ENCODE assay signal across 10 mouse cellular contexts in the genomic region with DNA sequence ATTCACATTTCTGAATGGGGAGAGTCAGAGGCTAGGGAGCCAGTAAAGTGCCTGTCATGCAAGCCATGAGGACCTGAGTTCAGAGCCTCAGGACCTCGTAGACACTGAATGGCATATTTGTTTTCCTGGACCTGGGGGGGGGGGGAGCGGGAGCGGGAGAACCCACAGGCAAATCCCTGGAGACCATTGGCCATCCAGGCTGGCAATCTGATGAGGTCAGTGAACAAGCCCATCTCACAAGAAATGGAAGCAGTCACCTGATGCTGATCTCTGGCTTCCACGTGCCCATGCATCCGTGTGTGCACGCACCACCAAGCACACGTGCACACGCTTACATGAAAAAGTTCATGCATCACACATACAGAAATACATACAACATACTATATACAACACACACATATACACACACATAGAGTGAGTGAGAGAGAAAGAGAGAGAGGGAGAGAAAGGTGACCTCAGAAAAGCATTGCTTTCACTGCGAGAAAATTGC.
DNase-seq lines count a peak whose midpoint lies in the region; ATAC-seq and TF ChIP-seq lines count a peak whose summit lies in the region.
"Had no signal": no experiment of that assay in that cellular context is flagged by ENCODE, and none has a peak within 500 bp of the region (broad histone marks: within the 10 kb centered on the region; RNA-seq: fewer than 3 reads in every experiment).

No protein-coding gene starts in this region.

- no peak overlapping the region for H3K4me3 ChIP-seq in kidney, embryonic 14.5 days (ENCODE audit: low read length)
- H3K4me3 ChIP-seq in kidney, adult 2 months (ENCODE audit: insufficient read depth, low read depth, low read length) = no peak overlapping the region
- no peak overlapping the region for H3K4me3 ChIP-seq in stomach, embryonic 15.5 days (replicated peaks)
- H3K4me3 ChIP-seq in stomach, postnatal 0 days (ENCODE audit: low read depth, low read length) = no peak overlapping the region
- no peak overlapping the region for H3K4me3 ChIP-seq in midbrain, embryonic 14.5 days (replicated peaks; ENCODE audit: low read depth, low read length)

- H3K9ac ChIP-seq in kidney, embryonic 14.5 days (ENCODE audit: low read depth, low read length) = no peak overlapping the region
- no peak overlapping the region for H3K9ac ChIP-seq in stomach, embryonic 15.5 days
- no peak overlapping the region for H3K9ac ChIP-seq in stomach, postnatal 0 days (ENCODE audit: low read length)
- no peak overlapping the region for H3K9ac ChIP-seq in midbrain, embryonic 14.5 days (replicated peaks; ENCODE audit: low read length)
- H3K9ac ChIP-seq: forebrain, postnatal 0 days had no signal

- TF ChIP-seq EP300 in stomach, postnatal 0 days (optimal IDR thresholded peaks at IDR 0.05) = no peak

- TF ChIP-seq CTCF in kidney, adult 2 months (conservative IDR thresholded peaks at IDR 0.05; ENCODE audit: insufficient read depth, insufficient read length, low read depth, low read length) = no peak
- TF ChIP-seq CTCF in stomach, postnatal 0 days (IDR thresholded peaks at IDR 0.05; ENCODE audit: low read depth) = no peak

- H3K4me2 ChIP-seq in kidney, embryonic 14.5 days (replicated peaks; ENCODE audit: low read depth, low read length) = no peak overlapping the region
- no peak overlapping the region for H3K4me2 ChIP-seq in stomach, embryonic 15.5 days
- H3K4me2 ChIP-seq in stomach, postnatal 0 days (replicated peaks; ENCODE audit: low read depth) = no peak overlapping the region
- H3K4me2 ChIP-seq in midbrain, embryonic 14.5 days (ENCODE audit: low read length) = no peak overlapping the region

- ATAC-seq in CD4-positive, CD25-positive, alpha-beta regulatory T cell, adult 4 months = no peak
- no peak for ATAC-seq in kidney, embryonic 14.5 days (ENCODE audit: low FRiP score, low TSS enrichment)
- no peak for ATAC-seq in stomach, embryonic 15.5 days (ENCODE audit: insufficient read depth, low FRiP score, low read depth)
- ATAC-seq in stomach, postnatal 0 days (ENCODE audit: low FRiP score, low TSS enrichment) = no peak
- ATAC-seq in midbrain, embryonic 14.5 days (ENCODE audit: low FRiP score, low TSS enrichment) = no peak
- ATAC-seq: forebrain, postnatal 0 days had no signal

- H3K4me1 ChIP-seq in kidney, embryonic 14.5 days (ENCODE audit: control insufficient read depth, insufficient read depth, low read length) = 0 out of 2 replicates have a peak, but pooled peaks cover 12% of the 10 kb centered on the region
- H3K4me1 ChIP-seq in kidney, adult 2 months (ENCODE audit: control insufficient read depth, insufficient read depth, low read length) = peaks cover 5% of the 10 kb centered on the region; the same call in 1 of the 2 replicates
- peaks cover 6% of the 10 kb centered on the region; the same call in 1 of the 2 replicates for H3K4me1 ChIP-seq in stomach, embryonic 15.5 days
- no peaks in the 10 kb centered on the region for H3K4me1 ChIP-seq in stomach, postnatal 0 days (replicated peaks; ENCODE audit: control insufficient read depth, insufficient read depth)
- peaks cover 10% of the 10 kb centered on the region for H3K4me1 ChIP-seq in midbrain, embryonic 14.5 days (ENCODE audit: control insufficient read depth, insufficient read depth, low read length)

- H3K9me3 ChIP-seq in kidney, embryonic 14.5 days (ENCODE audit: control insufficient read depth, low read length) = no peaks in the 10 kb centered on the region
- no peaks in the 10 kb centered on the region for H3K9me3 ChIP-seq in stomach, embryonic 15.5 days
- H3K9me3 ChIP-seq in stomach, postnatal 0 days (ENCODE audit: control insufficient read depth, low read length) = no peaks in the 10 kb centered on the region
- no peaks in the 10 kb centered on the region for H3K9me3 ChIP-seq in midbrain, embryonic 14.5 days (ENCODE audit: control insufficient read depth, low read length)

- no peaks in the 10 kb centered on the region for H3K36me3 ChIP-seq in kidney, embryonic 14.5 days (ENCODE audit: control insufficient read depth, insufficient read depth, low read length)
- H3K36me3 ChIP-seq in kidney, adult 2 months (ENCODE audit: control insufficient read depth, insufficient read depth, low read length) = no peaks in the 10 kb centered on the region
- no peaks in the 10 kb centered on the region for H3K36me3 ChIP-seq in stomach, embryonic 15.5 days
- H3K36me3 ChIP-seq in stomach, postnatal 0 days (ENCODE audit: control insufficient read depth, insufficient read depth, low read length) = no peaks in the 10 kb centered on the region
- no peaks in the 10 kb centered on the region for H3K36me3 ChIP-seq in midbrain, embryonic 14.5 days (ENCODE audit: control insufficient read depth, insufficient read depth, low read length)

- peak; percentile 24 for DNase-seq in CD4-positive, CD25-positive, alpha-beta regulatory T cell, adult 2 months (ENCODE audit: low read depth, low spot score)
- no peak for DNase-seq in kidney, adult 2 months
- DNase-seq in stomach, postnatal 0 days (ENCODE audit: low spot score) = no peak
- no peak for DNase-seq in cerebellum, adult 11 months
- no peak for DNase-seq in midbrain, embryonic 14.5 days
- DNase-seq: forebrain, postnatal 0 days had no signal

- H3K27ac ChIP-seq in kidney, embryonic 14.5 days (ENCODE audit: low read depth, low read length) = peak overlapping the region; percentile 26; the same call in 1 of the 2 replicates
- H3K27ac ChIP-seq in kidney, adult 2 months (ENCODE audit: insufficient read depth, low read depth, low read length) = no peak overlapping the region
- 0 out of 2 replicates have a peak overlapping the region, but pooled peaks have one; percentile 16 for H3K27ac ChIP-seq in stomach, embryonic 15.5 days
- no peak overlapping the region for H3K27ac ChIP-seq in stomach, postnatal 0 days (replicated peaks)
- no peak overlapping the region for H3K27ac ChIP-seq in midbrain, embryonic 14.5 days (replicated peaks; ENCODE audit: low read depth, low read length)
- H3K27ac ChIP-seq: hindbrain, postnatal 0 days had no signal

- no peaks in the 10 kb centered on the region for H3K27me3 ChIP-seq in kidney, embryonic 14.5 days (ENCODE audit: control insufficient read depth, insufficient read depth, low read length)
- H3K27me3 ChIP-seq in kidney, adult 2 months (replicated peaks; ENCODE audit: control insufficient read depth, insufficient read depth, low read length) = no peaks in the 10 kb centered on the region
- no peaks in the 10 kb centered on the region for H3K27me3 ChIP-seq in stomach, embryonic 15.5 days (replicated peaks)
- no peaks in the 10 kb centered on the region for H3K27me3 ChIP-seq in stomach, postnatal 0 days (ENCODE audit: control insufficient read depth, insufficient read depth, low read length)
- no peaks in the 10 kb centered on the region; the same call in 1 of the 2 replicates for H3K27me3 ChIP-seq in midbrain, embryonic 14.5 days (ENCODE audit: control insufficient read depth, insufficient read depth, low read length)

- WGBS in kidney, embryonic 14.5 days = 69% methylated on average over 9 of the region's 9 CpGs
- WGBS in kidney, adult 2 months = 75% methylated on average over 9 of the region's 9 CpGs
- WGBS in stomach, embryonic 15.5 days = 75% methylated on average over 9 of the region's 9 CpGs
- 82% methylated on average over 9 of the region's 9 CpGs for WGBS in stomach, postnatal 0 days
- 85% methylated on average over 9 of the region's 9 CpGs for WGBS in midbrain, embryonic 14.5 days

- no peak for TF ChIP-seq POLR2A in kidney, adult 2 months (IDR thresholded peaks at IDR 0.05; ENCODE audit: low read depth, low read length)

Comparison
In these comparisons a context has a peak if more than half of its experiments do, and no peak if none do; other contexts are left out.
1. H3K27ac ChIP-seq: peak in kidney, embryonic 14.5 days (single experiment) and stomach, embryonic 15.5 days (single experiment); none in kidney, adult 2 months (single experiment), stomach, postnatal 0 days (single experiment) and midbrain, embryonic 14.5 days (single experiment).